Mouse (Mus musculus): ENCODE results near the gene Sema6d. TPM values are rescaled to one million over a fixed set of nuclear protein-coding genes. Genes with fewer than 3 reads are reported as not detected.

Sema6d gene
- polyA plus RNA-seq, 1 experiment from 2014 or later: 24.1 TPM

GRCm38 (mm10) chr2:124660686-124661085, 570.9 kb downstream of the Sema6d start:
- no peaks in the 10 kb centered on the region for H3K9me3 ChIP-seq (replicated peaks)
- no peaks in the 10 kb centered on the region for H3K27me3 ChIP-seq
- ATAC-seq: no peak
- no peak overlapping the region for H3K4me3 ChIP-seq
- H3K27ac ChIP-seq: no peak overlapping the region
- no peak overlapping the region for H3K4me2 ChIP-seq
- peaks cover 72% of the 10 kb centered on the region for H3K36me3 ChIP-seq (ENCODE audit: poor library complexity, severe bottlenecking)
- H3K9ac ChIP-seq: no peak overlapping the region
- H3K4me1 ChIP-seq: peaks cover 12% of the 10 kb centered on the region
- 87% methylated on average over 5 of the region's 5 CpGs for WGBS

GRCm38 (mm10) chr2:124661316-124661715, 571.5 kb downstream of the Sema6d start:
- H3K27me3 ChIP-seq: no peaks in the 10 kb centered on the region
- peaks cover 67% of the 10 kb centered on the region for H3K36me3 ChIP-seq (ENCODE audit: poor library complexity, severe bottlenecking)
- ATAC-seq: no peak
- no peak overlapping the region for H3K9ac ChIP-seq
- H3K4me1 ChIP-seq: peaks cover 12% of the 10 kb centered on the region
- H3K4me2 ChIP-seq: no peak overlapping the region
- 98% methylated on average over 9 of the region's 9 CpGs for WGBS
- H3K9me3 ChIP-seq (replicated peaks): no peaks in the 10 kb centered on the region
- no peak overlapping the region for H3K27ac ChIP-seq
- no peak overlapping the region for H3K4me3 ChIP-seq

DNA sequence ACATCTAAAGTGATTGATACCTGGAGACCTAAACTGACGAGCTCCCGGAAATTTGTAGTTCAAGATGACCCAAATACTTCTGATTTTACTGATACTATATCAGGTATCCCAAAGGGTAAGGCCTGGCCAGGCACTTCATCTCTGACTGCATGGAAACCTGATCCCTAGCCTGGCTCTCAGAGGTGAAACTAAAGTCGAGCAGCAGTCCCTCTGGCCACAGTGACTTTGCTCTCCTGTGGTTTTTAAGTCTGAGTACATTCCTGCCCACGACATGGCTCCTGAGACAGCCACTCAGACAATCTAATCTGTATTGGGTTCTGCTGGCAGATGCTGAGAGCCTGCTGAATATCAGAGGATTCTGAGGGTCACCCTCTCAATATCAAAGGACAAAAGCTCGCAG, 572.5 kb downstream of the Sema6d start:
- Histone ChIP-seq H3K4me1 (peaks cover 12% of the 10 kb centered on the region), H3K36me3 (ENCODE audit: poor library complexity, severe bottlenecking) (peaks cover 62% of the 10 kb centered on the region), H3K9ac (no peak overlapping the region), H3K4me3 (no peak overlapping the region), H3K27ac (no peak overlapping the region), H3K9me3 (replicated peaks) (no peaks in the 10 kb centered on the region), H3K27me3 (no peaks in the 10 kb centered on the region), H3K4me2 (no peak overlapping the region)
- no peak for ATAC-seq
- WGBS: 68% methylated on average over 5 of the region's 5 CpGs

- Histone ChIP-seq H3K9ac (no peak overlapping the region), H3K9me3 (replicated peaks) (no peaks in the 10 kb centered on the region), H3K36me3 (ENCODE audit: poor library complexity, severe bottlenecking) (peaks cover 45% of the 10 kb centered on the region), H3K27me3 (no peaks in the 10 kb centered on the region), H3K4me2 (no peak overlapping the region), H3K4me3 (no peak overlapping the region), H3K4me1 (peaks cover 4% of the 10 kb centered on the region; the same call in 1 of the 2 replicates), H3K27ac (no peak overlapping the region)
- no peak for ATAC-seq
- 95% methylated on average over 16 of the region's 16 CpGs for WGBS
Observed at GRCm38 (mm10) chr2:124664191-124664590, 574.4 kb downstream of the Sema6d start.

- ATAC-seq: no peak
- 89% methylated on average over 1 of the region's 1 CpGs for WGBS
Observed at GRCm38 (mm10) chr2:124668431-124668830, 578.7 kb downstream of the Sema6d start.

GRCm38 (mm10) chr2:124673117-124673516, 583.3 kb downstream of the Sema6d start:
- no peak for ATAC-seq
- Histone ChIP-seq H3K4me2 (no peak overlapping the region), H3K27ac (no peak overlapping the region), H3K9me3 (replicated peaks) (no peaks in the 10 kb centered on the region), H3K27me3 (no peaks in the 10 kb centered on the region), H3K4me1 (no peaks in the 10 kb centered on the region), H3K36me3 (ENCODE audit: poor library complexity, severe bottlenecking) (no peaks in the 10 kb centered on the region), H3K9ac (no peak overlapping the region), H3K4me3 (no peak overlapping the region)

More at GRCm38 (mm10) chr2:124668431-124668830, 578.7 kb downstream of the Sema6d start:
- no peak overlapping the region for H3K4me2 ChIP-seq
- H3K4me3 ChIP-seq: no peak overlapping the region
- H3K9ac ChIP-seq: no peak overlapping the region
- no peaks in the 10 kb centered on the region for H3K27me3 ChIP-seq
- H3K36me3 ChIP-seq (ENCODE audit: poor library complexity, severe bottlenecking): peaks cover 21% of the 10 kb centered on the region
- H3K27ac ChIP-seq: no peak overlapping the region
- H3K4me1 ChIP-seq: no peaks in the 10 kb centered on the region
- no peaks in the 10 kb centered on the region for H3K9me3 ChIP-seq (replicated peaks)

DNA sequence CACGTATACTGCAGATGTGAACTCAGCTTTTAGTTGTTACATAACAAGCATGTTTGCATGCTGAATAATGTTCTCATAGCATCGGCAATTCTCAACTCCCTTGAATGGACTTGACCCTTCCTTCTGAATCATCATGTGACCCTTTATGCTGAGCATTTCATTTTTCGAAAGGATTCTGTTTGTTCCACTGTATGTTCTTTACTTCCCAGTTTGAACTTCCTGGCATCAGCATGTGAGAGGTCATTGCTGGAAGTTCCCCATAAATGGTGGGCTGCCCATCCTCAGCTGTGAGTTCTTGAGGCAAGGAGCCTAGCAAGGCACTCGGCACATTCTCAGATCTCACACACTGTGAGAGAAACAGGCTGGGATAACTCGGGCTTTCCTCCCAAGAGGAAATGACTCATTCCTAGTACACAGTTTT, 594.7 kb downstream of the Sema6d start:
- Histone ChIP-seq H3K4me1 (no peaks in the 10 kb centered on the region), H3K27ac (no peak overlapping the region), H3K9ac (no peak overlapping the region), H3K4me3 (no peak overlapping the region), H3K4me2 (no peak overlapping the region), H3K27me3 (no peaks in the 10 kb centered on the region), H3K36me3 (ENCODE audit: poor library complexity, severe bottlenecking) (no peaks in the 10 kb centered on the region), H3K9me3 (replicated peaks) (no peaks in the 10 kb centered on the region)
- ATAC-seq: no peak
- WGBS: 87% methylated on average over 5 of the region's 5 CpGs

DNA sequence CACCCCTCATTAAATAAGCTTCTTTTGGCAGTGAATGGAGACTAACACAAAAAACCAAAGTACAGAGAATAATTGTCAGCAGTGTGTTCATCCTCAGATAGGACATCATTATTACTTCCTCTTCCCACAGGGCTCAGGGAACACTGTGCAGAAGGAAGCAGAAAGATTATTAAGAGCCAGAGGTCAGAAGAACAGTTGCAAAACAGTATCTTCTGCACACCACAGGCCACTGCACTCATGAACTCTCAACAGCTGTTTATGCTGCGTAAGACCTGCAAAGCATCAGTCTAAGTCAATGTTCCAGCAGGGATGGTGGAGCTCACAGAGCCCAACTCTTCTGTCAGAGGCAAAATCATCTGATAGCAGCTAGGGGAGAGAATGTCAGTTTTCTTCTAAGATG, 600.6 kb downstream of the Sema6d start:
- Histone ChIP-seq H3K9me3 (replicated peaks) (no peaks in the 10 kb centered on the region), H3K4me3 (no peak overlapping the region), H3K9ac (no peak overlapping the region), H3K36me3 (ENCODE audit: poor library complexity, severe bottlenecking) (no peaks in the 10 kb centered on the region), H3K4me1 (no peaks in the 10 kb centered on the region), H3K27ac (no peak overlapping the region), H3K27me3 (no peaks in the 10 kb centered on the region), H3K4me2 (no peak overlapping the region)
- ATAC-seq: no peak
- 89% methylated on average over 1 of the region's 1 CpGs for WGBS

GRCm38 (mm10) chr2:124702621-124703020, 612.9 kb downstream of the Sema6d start:
- WGBS: 89% methylated on average over 10 of the region's 10 CpGs
- no peak overlapping the region for H3K9ac ChIP-seq
- H3K4me1 ChIP-seq: no peaks in the 10 kb centered on the region

GRCm38 (mm10) chr2:124704922-124705321, 615.2 kb downstream of the Sema6d start:
- H3K36me3 ChIP-seq (ENCODE audit: poor library complexity, severe bottlenecking): no peaks in the 10 kb centered on the region
- ATAC-seq: no peak
- no peak overlapping the region for H3K27ac ChIP-seq
- 68% methylated on average over 4 of the region's 4 CpGs for WGBS
- H3K9ac ChIP-seq: no peak overlapping the region
- H3K4me1 ChIP-seq: no peaks in the 10 kb centered on the region
- H3K4me2 ChIP-seq: no peak overlapping the region
- no peaks in the 10 kb centered on the region for H3K9me3 ChIP-seq (replicated peaks)
- H3K4me3 ChIP-seq: no peak overlapping the region
- H3K27me3 ChIP-seq: no peaks in the 10 kb centered on the region

More at GRCm38 (mm10) chr2:124702621-124703020, 612.9 kb downstream of the Sema6d start:
- no peaks in the 10 kb centered on the region for H3K27me3 ChIP-seq
- H3K4me2 ChIP-seq: no peak overlapping the region
- no peaks in the 10 kb centered on the region for H3K9me3 ChIP-seq (replicated peaks)
- no peaks in the 10 kb centered on the region for H3K36me3 ChIP-seq (ENCODE audit: poor library complexity, severe bottlenecking)
- H3K4me3 ChIP-seq: no peak overlapping the region
- no peak for ATAC-seq
- H3K27ac ChIP-seq: no peak overlapping the region

GRCm38 (mm10) chr2:124705806-124706205, 616.0 kb downstream of the Sema6d start:
- no peaks in the 10 kb centered on the region for H3K27me3 ChIP-seq
- H3K9me3 ChIP-seq (replicated peaks): no peaks in the 10 kb centered on the region
- H3K36me3 ChIP-seq (ENCODE audit: poor library complexity, severe bottlenecking): no peaks in the 10 kb centered on the region
- 41% methylated on average over 4 of the region's 4 CpGs for WGBS
- no peak overlapping the region for H3K4me3 ChIP-seq
- H3K27ac ChIP-seq: no peak overlapping the region
- no peak overlapping the region for H3K4me2 ChIP-seq
- no peaks in the 10 kb centered on the region for H3K4me1 ChIP-seq
- no peak for ATAC-seq
- H3K9ac ChIP-seq: no peak overlapping the region

DNA sequence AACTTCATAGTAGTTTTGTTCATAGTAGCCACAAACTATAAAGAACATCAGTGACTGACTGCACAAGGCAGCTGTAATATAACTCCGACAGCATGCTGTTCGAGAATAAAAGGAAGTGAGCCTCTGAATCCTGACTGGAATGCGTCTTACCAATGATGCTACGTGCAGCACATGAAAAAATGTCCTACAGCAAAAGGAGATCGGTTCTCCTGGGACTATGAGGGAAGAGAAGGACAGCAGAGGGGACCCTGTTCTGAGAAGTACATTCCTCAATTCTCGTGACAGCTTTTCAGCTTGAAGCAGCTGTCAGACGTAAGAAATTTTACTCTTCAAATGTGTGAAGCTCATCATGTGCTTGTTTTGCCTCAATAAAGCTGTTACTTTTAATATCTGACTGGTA, 617.1 kb downstream of the Sema6d start:
- Histone ChIP-seq H3K27me3 (no peaks in the 10 kb centered on the region), H3K4me3 (no peak overlapping the region), H3K36me3 (ENCODE audit: poor library complexity, severe bottlenecking) (no peaks in the 10 kb centered on the region), H3K27ac (no peak overlapping the region), H3K4me1 (no peaks in the 10 kb centered on the region), H3K9me3 (replicated peaks) (no peaks in the 10 kb centered on the region), H3K9ac (no peak overlapping the region), H3K4me2 (no peak overlapping the region)
- 47% methylated on average over 7 of the region's 7 CpGs for WGBS
- no peak for ATAC-seq

All from forebrain, embryonic 13.5 days (tissue).